8 mouse cellular contexts compared by ENCODE assay signal in genomic region chr3:144689236-144689635, GRCm38 (mm10). TPM values are rescaled to one million over a fixed set of nuclear protein-coding genes. Genes with fewer than 3 reads are reported as not detected.
DNase-seq lines count a peak whose midpoint lies in the region; ATAC-seq lines count a peak whose summit lies in the region.

No protein-coding gene starts in this region.

- peak; percentile 94 for ATAC-seq in heart, embryonic 12.5 days (ENCODE audit: insufficient number of reproducible peaks, low FRiP score)
- peak; percentile 70 for ATAC-seq in forebrain, embryonic 16.5 days
- ATAC-seq in limb, embryonic 15.5 days (ENCODE audit: insufficient number of reproducible peaks, low FRiP score, low TSS enrichment, low read depth): peak; percentile 77; the same call in 1 of the 2 replicates
- ATAC-seq in midbrain, embryonic 16.5 days: 0 out of 2 replicates have a peak, but pooled peaks have one; percentile 23

- H3K27me3 ChIP-seq in heart, embryonic 12.5 days (replicated peaks): no peaks in the 10 kb centered on the region
- H3K27me3 ChIP-seq in forebrain, embryonic 16.5 days (replicated peaks; ENCODE audit: control insufficient read depth, insufficient read depth, low read length): no peaks in the 10 kb centered on the region
- no peaks in the 10 kb centered on the region for H3K27me3 ChIP-seq in limb, embryonic 15.5 days
- H3K27me3 ChIP-seq in midbrain, embryonic 16.5 days (ENCODE audit: control insufficient read depth, insufficient read depth, low read depth, low read length): no peaks in the 10 kb centered on the region

- intact Hi-C loops in heart, postnatal 14 days (cut with DNase I): no loop called here

- DNase-seq in heart, postnatal 14 days: no peak
- DNase-seq in adrenal gland, postnatal 14 days: peak; percentile 77
- no peak for DNase-seq in ovary, postnatal 10 days (ENCODE audit: low spot score)
- DNase-seq in urinary bladder, postnatal 36 days (ENCODE audit: low spot score in 2 of 2): no peak

- peaks cover 52% of the 10 kb centered on the region for H3K36me3 ChIP-seq in heart, embryonic 12.5 days
- peaks cover 8% of the 10 kb centered on the region for H3K36me3 ChIP-seq in forebrain, embryonic 16.5 days (ENCODE audit: control insufficient read depth, insufficient read depth)
- peaks cover 42% of the 10 kb centered on the region for H3K36me3 ChIP-seq in limb, embryonic 15.5 days
- peaks cover 18% of the 10 kb centered on the region for H3K36me3 ChIP-seq in midbrain, embryonic 16.5 days (ENCODE audit: control insufficient read depth, insufficient read depth, low read length)

- peaks cover 4% of the 10 kb centered on the region for H3K4me1 ChIP-seq in heart, embryonic 12.5 days (replicated peaks)
- no peaks in the 10 kb centered on the region for H3K4me1 ChIP-seq in forebrain, embryonic 16.5 days (replicated peaks; ENCODE audit: control insufficient read depth, insufficient read depth, low read length)
- peaks cover 8% of the 10 kb centered on the region; the same call in 1 of the 2 replicates for H3K4me1 ChIP-seq in limb, embryonic 15.5 days
- no peaks in the 10 kb centered on the region for H3K4me1 ChIP-seq in midbrain, embryonic 16.5 days (ENCODE audit: control insufficient read depth, insufficient read depth, low read length)

- WGBS in heart, embryonic 12.5 days: 24% methylated on average over 11 of the region's 11 CpGs
- 12% methylated on average over 11 of the region's 11 CpGs for WGBS in forebrain, embryonic 16.5 days
- WGBS in limb, embryonic 15.5 days: 26% methylated on average over 11 of the region's 11 CpGs
- 12% methylated on average over 11 of the region's 11 CpGs for WGBS in midbrain, embryonic 16.5 days

- H3K4me2 ChIP-seq in heart, embryonic 12.5 days: no peak overlapping the region
- H3K4me2 ChIP-seq in forebrain, embryonic 16.5 days (ENCODE audit: low read length): no peak overlapping the region
- H3K4me2 ChIP-seq in limb, embryonic 15.5 days: no peak overlapping the region
- no peak overlapping the region for H3K4me2 ChIP-seq in midbrain, embryonic 16.5 days (ENCODE audit: low read length)

- no peaks in the 10 kb centered on the region for H3K9me3 ChIP-seq in heart, embryonic 12.5 days (replicated peaks)
- H3K9me3 ChIP-seq in forebrain, embryonic 16.5 days (ENCODE audit: control insufficient read depth, low read length): no peaks in the 10 kb centered on the region
- H3K9me3 ChIP-seq in limb, embryonic 15.5 days: no peaks in the 10 kb centered on the region
- H3K9me3 ChIP-seq in midbrain, embryonic 16.5 days (replicated peaks; ENCODE audit: control insufficient read depth, low read length, poor library complexity, severe bottlenecking): no peaks in the 10 kb centered on the region

- H3K27ac ChIP-seq in heart, embryonic 12.5 days (ENCODE audit: poor library complexity, severe bottlenecking): no peak overlapping the region
- no peak overlapping the region for H3K27ac ChIP-seq in forebrain, embryonic 16.5 days (ENCODE audit: low read length)
- H3K27ac ChIP-seq in limb, embryonic 15.5 days: no peak overlapping the region
- H3K27ac ChIP-seq in midbrain, embryonic 16.5 days (ENCODE audit: low read length): no peak overlapping the region

- H3K9ac ChIP-seq in heart, embryonic 12.5 days: no peak overlapping the region
- no peak overlapping the region for H3K9ac ChIP-seq in forebrain, embryonic 16.5 days (replicated peaks; ENCODE audit: low read depth, low read length)
- H3K9ac ChIP-seq in limb, embryonic 15.5 days: no peak overlapping the region
- H3K9ac ChIP-seq in midbrain, embryonic 16.5 days (ENCODE audit: low read depth, low read length): no peak overlapping the region

- H3K4me3 ChIP-seq in heart, embryonic 12.5 days: no peak overlapping the region
- H3K4me3 ChIP-seq in forebrain, embryonic 16.5 days (replicated peaks; ENCODE audit: low read length): no peak overlapping the region
- no peak overlapping the region for H3K4me3 ChIP-seq in limb, embryonic 15.5 days
- H3K4me3 ChIP-seq in midbrain, embryonic 16.5 days (ENCODE audit: low read depth, low read length): no peak overlapping the region

RNA-seq across cellular contexts. Expression of gene Sh3glb1, which starts 30.9 kb away (rescaled TPM):
- 145 and 147 TPM in 2 replicates for polyA plus RNA-seq in heart, embryonic 12.5 days (2016; fragmentation: Nextera tagmentation; extraction: Ambion mirVana)
- total RNA-seq in heart, postnatal 14 days (2021): 100 to 1,000 TPM; 292 to 300 TPM
- total RNA-seq in adrenal gland, postnatal 14 days (2021): 266 and 290 TPM in 2 replicates
- 93.4 and 106 TPM in 2 replicates for polyA plus RNA-seq in forebrain, embryonic 16.5 days (2015; fragmentation: Nextera tagmentation; extraction: Ambion mirVana)
- 121 and 135 TPM in 2 replicates for polyA plus RNA-seq in limb, embryonic 15.5 days (2015; fragmentation: Nextera tagmentation; extraction: Ambion mirVana)
- 117 and 118 TPM in 2 replicates for polyA plus RNA-seq in midbrain, embryonic 16.5 days (2015; fragmentation: Nextera tagmentation; extraction: Ambion mirVana)

Comparison
In these comparisons a context has a peak if more than half of its experiments do, and no peak if none do; other contexts are left out.
1. ATAC-seq: peak in every context shown above with its lines; median percentile 94 in heart, embryonic 12.5 days; 77 in limb, embryonic 15.5 days; 70 in forebrain, embryonic 16.5 days; 23 in midbrain, embryonic 16.5 days.